Mouse (Mus musculus) adrenal gland, postnatal 10 days (tissue): ENCODE measurements around the gene Hipk2. TPM values are rescaled to one million over a fixed set of nuclear protein-coding genes. Genes with fewer than 3 reads are reported as not detected.
A peak's percentile ranks its signal among the peaks of the same experiment; 100 is the strongest.

ENCODE experiments used
- DNase-seq: peaks from one replicate; pipeline ENCODE4 v3.0.0; 2021; ENCODE audit warnings: mixed read lengths
- total RNA-seq, 2 experiments: library from RNA; stranded (reverse); gene quantifications; 2 replicates each; pipeline ENCODE4 v1.2.3; 2021

Hipk2 gene
- total RNA-seq, 2 experiments from 2014 or later: 72.8 to 88.4 TPM

DNA sequence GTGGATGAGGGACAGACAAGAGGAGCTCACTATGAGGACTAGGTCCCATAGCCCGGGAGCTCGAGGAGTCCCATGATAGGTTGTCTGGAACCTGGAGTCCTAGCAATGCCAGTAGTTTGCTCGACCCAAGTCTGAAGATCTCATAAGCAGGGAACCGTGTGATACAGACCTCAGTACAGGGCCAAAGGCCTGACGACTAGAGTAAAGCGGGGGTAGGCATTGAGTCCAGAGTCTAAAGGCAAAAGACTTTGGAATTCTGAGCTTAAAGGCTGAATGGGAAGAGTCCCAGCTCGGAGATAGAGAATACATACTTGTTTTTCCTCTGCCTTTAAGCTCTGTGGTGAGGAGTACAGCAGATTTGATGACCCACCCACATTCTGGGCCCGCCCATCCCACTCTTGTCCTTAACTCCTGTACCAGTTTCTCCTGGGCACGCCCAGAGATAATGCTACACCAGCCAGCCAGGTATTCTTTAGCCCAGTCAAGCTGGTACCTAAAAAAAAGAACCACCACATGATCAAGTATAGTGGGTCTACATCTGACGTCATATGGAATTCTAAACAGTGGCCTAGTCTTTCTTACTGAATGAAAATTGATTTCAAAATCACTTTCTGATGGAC, 27.0 kb upstream of the Hipk2 start:
- DNase-seq: no peak

DNA sequence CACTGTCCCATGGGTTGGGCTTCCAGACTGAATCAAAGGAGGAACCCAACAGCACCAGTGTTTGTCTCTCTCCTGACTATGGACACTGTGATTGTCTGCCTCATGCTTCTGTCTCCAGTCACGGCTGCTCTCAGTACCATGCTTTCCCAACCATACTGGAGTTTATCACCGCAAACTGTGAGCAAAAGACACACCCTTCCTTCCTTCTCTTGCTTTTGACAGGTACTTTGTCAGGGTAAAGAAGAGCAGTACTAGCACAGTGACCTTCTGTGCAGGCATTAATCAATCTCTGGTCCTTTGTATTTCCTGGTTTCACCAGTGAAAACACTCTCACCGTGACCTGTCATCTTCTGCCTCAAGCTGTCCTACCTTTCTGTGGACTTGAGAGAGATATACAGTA, 25.7 kb upstream of the Hipk2 start:
- DNase-seq: no peak

DNA sequence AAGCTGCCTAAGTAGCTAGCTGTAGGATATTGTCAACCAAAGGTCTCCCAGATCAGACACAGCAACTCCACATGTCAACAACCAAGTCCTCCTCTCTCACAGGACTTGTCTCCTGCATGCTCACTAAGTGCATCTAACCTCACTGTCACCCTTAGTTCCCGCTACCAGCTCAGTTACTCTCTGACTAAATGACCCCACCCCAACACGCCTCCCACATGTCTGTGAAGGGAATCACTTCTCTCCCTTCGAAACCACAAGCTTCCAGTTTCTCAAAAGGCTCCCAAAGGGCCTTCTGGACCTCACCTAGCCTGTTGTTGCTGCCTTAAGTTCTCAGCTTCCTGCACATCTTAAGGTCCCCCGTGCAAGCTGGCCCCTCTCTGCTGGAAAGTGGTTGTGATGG, 25.2 kb upstream of the Hipk2 start:
- no peak for DNase-seq

DNA sequence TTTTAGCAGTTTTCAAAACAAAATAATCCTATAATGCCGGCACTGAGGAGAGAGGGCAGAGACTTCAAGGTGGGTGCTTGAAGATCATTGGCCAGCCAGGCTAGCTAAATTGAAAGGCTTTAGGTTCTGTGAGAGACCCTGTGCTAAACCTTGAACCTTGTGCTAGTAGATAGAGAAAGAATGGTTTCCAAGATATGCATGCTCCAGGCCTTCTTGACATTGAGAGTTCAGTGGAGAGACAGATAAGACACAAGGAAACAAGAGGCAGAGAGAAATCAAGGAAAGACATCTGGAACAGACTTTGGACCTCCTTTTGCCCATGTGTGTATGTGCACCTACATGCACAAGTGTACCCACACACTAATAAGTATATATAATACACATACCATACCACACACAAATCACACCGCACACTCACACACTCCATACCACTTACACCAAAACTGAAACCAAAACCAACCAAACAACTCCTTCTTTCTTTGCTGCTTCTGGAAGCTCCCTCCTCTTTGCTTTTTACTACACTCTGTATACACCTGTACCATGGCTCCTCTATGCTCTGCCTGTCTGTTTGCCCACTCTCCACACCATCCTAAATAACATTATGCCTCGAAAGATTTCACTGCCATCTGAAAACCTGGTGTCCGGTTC, 24.6 kb upstream of the Hipk2 start:
- no peak for DNase-seq

GRCm38 (mm10) chr6:38900073-38900472, 24.1 kb upstream of the Hipk2 start:
- DNase-seq: no peak

- DNase-seq: no peak
Measured at GRCm38 (mm10) chr6:38893615-38894014, 17.6 kb upstream of the Hipk2 start.

DNA sequence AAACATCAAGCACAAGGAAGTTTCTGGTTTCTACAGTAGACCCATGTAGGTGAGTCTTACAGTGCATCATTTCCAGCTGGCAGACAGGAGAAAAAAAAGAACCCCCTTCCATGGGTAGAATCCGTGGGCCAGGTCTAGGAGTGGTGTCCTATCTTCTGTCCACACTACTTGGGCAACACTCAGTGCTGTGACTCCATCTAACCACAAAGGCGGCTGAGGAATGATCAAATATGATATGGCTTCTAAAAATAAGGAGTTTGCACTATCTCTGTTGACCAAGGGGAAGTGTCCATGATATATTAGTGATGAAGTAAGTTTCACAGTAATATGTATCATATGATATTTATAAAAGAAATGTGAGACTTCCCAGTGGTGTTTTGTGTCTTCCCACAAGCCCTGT, 16.1 kb upstream of the Hipk2 start:
- DNase-seq: no peak

DNA sequence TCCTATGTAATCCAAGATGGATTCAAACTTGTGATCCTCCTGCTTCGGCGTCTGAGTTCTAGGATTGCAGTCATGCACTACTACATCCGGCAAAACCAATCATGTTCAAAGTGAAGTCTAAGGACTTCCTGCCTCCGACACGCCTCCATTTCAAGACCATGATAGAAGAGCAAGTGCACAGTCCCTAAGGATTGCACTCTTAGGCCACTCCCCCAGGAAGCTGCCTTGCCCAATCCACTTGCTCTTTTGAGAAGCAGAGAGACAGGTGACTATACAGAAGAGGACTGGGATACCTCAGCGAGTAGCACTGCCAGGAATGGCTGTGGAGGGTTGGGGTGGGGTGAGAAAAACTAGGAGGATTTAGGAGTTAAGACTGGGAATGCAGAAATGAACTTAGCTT, 13.2 kb upstream of the Hipk2 start:
- no peak for DNase-seq

DNA sequence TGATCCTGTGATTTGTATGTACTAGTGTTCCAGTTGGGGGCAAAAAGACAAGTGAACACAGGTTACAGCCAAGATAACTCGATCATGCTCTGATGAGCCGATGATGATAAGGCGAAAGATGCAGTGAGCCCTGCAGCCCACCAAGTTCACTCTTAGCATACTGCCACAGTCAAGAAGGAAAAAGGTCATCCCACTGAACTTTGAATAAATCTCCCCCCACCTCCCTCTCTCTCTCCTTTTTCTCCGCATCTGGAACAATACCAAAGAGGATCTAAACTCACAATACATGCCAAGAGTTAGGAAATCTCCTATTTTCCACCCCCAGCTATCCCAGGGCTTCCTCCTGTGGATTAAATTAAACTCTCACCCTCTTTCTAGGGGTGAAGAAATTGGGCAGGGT, 11.5 kb upstream of the Hipk2 start:
- no peak for DNase-seq

DNA sequence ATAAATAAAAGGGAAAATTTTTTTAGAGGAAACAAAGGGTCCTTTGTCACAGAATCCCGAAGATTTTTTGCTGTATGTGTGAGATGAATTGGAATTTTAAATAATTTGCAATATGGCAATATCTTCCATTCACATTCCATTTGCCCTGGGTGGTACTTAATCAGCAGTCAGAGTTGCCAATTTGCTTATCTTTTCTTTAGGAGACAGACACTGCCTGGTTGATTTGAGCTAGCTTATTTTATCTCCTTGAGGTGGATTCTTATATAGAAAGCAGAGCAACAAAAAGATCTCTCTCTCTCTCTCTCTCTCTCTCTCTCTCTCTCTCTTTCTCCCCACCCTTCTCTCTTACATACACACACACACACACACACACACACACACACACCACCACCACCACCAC, 9.2 kb upstream of the Hipk2 start:
- DNase-seq: no peak

- no peak for DNase-seq
Measured at GRCm38 (mm10) chr6:38884482-38884881, 8.5 kb upstream of the Hipk2 start.

- DNase-seq: no peak
Measured at GRCm38 (mm10) chr6:38882728-38883171, 6.8 kb upstream of the Hipk2 start.

- no peak for DNase-seq
Measured at GRCm38 (mm10) chr6:38881975-38882374, 6.0 kb upstream of the Hipk2 start.

GRCm38 (mm10) chr6:38881468-38881867, 5.5 kb upstream of the Hipk2 start:
- DNase-seq: peak; percentile 38

DNA sequence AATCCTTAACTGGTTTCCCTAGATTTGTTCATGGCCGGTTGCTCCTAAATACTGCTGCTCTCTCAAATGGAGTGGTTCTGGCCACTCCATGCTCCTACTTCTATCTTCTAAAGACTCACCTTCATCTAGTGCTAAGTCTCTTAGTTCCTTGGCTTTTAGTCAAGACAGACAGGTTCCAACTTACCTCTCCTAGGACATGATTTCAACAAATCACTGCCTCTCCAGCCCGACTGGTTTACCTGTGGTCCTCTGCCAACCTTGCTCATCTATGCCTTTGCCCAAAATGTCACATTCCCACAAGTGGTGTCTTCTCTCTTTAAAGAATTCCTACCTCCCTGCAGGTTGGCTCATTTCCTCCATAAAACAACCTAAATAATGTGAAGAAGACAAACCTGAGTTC, 1.7 kb upstream of the Hipk2 start:
- DNase-seq: no peak

DNA sequence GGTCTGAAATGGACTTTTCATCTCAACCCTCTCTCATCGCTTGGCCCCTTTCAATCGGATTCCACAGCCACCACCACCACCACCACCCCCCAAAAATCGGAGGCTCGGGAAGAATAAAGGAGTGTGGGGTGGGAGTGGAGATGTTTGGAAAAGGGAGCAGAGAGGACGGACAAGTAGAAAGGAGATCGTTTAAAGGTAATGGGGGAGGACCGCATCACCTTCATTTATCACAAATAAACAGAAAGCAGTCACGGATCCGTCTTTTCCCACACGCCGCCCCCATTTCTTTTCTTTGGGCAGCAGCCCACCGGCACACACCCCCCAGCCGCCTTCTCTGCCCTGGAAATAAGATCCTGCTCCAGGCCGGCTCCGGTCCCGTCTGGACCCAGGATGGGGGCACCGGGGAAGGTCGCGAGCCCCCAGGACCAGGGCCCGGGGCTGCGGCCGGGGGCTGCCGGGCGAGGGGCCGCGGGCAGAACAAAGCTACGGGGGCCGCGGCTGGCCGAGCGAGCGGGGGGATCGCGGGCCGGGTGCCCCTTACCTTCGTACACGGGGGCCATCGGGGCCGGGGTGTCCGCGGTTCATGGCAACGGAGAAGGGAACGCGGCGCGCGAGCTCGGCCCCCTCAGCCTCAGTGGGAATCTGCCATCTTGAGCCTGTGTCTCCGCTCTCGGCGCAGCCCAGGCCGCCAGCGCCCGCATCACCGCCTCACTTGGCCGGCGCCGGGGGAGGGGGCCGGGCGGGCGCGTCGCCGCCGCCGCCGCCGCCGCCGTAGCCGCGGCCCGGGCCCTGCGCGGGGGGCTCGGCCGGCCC, 501 bp downstream of the Hipk2 start, which contains the start of gene Tbxas1:
Gene Tbxas1, plus strand, starts transcription at position 147 of the 813 bp plus-strand sequence.
- DNase-seq: peak; percentile 67

GRCm38 (mm10) chr6:38874565-38875257, 1.3 kb downstream of the Hipk2 start:
- peak; percentile 29 for DNase-seq

GRCm38 (mm10) chr6:38874035-38874434, 1.9 kb downstream of the Hipk2 start:
- peak; percentile 72 for DNase-seq

DNA sequence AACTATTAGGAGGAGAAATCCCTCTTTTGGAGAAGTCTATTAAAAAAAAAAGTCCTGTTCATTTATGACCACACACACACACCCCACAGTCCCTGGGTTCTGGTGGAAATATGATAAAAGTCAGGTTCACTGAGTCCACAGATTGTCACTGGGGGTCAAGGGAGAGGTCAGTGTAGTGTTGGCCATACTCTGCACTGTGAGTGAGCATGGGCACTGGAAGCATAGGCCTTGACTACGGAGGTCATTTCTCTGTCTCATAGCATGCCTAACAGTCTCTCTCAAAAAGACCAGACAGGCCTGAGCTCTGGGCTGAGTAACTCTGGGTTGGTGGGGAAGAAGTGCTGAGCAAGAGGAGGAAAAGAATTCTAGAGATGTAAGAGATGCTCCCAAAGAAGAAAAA, 2.6 kb downstream of the Hipk2 start:
- peak; percentile 52 for DNase-seq

DNA sequence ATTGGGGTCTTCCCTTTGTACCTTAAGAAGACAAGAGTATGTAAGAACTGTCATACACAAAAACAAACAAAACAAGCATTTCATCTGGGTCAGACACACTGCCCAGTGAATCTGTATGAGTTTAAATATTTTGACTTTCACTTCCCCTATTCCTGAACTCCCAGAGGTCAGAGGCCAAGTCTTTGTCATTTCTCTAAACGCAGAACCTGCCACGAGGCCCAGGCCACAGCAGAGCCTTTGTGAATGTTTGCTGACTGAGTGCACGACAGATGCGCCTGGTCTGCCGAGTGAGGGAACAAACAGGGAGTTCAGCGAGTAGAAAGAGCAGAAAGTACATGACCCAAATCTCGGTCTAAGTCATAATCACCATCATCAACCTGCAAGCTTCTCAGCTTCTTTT, 4.9 kb downstream of the Hipk2 start:
- no peak for DNase-seq

DNA sequence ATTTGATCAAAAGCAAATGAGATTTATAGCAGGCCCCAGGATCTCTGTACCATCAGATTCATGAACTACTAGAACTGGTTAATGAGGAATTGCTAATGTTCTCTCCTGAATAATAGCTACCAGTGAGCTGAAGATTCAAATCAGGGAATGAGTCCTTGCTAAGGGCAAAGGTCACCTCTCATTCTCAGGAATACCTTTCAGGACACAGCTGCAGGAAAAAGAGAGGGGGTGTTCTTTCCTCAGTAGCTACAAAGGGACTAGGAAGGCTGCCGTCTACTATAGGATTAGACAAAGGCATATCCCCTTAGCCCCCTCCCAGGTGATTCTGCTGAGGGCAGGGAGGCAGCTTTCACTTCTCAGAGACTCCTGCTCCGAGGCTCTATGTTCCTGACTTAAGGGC, 5.9 kb downstream of the Hipk2 start:
- DNase-seq: no peak

DNA sequence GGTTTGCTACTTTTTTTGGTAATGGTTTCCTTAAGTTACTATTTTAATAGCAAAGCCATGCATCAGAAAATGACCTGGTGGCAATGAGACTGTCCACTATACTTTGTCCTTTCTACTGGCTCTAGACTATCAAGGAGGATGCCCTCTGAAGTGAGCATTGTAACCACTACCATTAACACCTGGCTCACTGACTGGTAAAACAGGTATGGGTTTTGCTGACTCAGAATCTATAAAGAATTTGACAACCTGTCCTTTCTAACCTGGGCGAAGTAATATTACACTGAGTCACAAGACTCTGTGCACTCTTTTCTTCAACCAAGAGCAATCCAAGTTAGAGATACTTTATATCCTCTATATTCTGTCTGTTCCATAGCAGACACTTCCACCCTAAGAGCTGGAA, 7.0 kb downstream of the Hipk2 start:
- no peak for DNase-seq

GRCm38 (mm10) chr6:38867291-38867690, 8.7 kb downstream of the Hipk2 start:
- no peak for DNase-seq
